Mouse (Mus musculus) ovary, postnatal 10 days (tissue): Measurements from ENCODE around the gene Sec24c.

ENCODE experiments used
- DNase-seq: peaks from one replicate; pipeline ENCODE4 v3.0.0; 2022; ENCODE audit warnings: low spot score

Sec24c gene

DNA sequence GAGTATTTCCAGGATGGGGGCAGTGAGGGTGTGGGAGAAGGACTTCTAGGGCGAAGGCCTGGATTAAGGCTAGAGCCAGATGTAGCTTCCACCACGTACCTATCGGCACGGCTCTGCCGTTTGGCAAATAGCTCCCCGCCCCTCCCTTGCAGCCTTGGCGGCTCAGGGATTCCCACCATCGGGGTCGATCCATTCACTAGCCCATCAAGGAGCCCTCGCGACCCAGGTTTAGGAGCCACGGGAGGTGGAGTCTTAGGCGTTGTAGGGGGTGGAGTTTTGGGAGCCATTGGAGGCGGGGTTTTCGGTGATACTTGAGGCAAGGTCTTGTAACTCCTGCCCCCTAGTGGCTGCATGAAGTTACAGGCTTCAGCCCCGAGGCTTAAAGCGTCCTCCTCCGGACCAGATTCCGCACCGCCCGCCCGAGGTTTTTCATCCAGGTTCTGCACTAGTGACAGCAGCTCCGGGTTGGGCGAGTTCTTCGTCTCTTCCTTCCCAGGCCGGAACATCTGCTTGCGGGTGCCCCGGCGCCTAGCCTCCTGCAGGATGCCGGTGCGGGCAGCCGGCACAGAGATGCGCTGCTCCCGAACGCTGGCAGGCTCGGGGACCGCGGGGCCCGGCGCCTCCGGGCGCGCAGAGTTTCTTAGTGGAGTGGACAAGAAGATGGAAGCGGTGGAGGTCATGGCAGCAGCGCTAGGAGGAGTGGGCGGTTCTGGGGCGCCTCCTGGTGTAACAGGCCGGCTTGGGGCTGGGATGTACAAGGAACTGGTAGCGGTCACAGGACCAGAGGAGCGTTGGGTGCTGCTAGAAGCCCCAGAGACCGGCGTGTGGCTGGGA lies 13.1 kb upstream of the Sec24c start:
- peak; percentile 80 for DNase-seq

DNA sequence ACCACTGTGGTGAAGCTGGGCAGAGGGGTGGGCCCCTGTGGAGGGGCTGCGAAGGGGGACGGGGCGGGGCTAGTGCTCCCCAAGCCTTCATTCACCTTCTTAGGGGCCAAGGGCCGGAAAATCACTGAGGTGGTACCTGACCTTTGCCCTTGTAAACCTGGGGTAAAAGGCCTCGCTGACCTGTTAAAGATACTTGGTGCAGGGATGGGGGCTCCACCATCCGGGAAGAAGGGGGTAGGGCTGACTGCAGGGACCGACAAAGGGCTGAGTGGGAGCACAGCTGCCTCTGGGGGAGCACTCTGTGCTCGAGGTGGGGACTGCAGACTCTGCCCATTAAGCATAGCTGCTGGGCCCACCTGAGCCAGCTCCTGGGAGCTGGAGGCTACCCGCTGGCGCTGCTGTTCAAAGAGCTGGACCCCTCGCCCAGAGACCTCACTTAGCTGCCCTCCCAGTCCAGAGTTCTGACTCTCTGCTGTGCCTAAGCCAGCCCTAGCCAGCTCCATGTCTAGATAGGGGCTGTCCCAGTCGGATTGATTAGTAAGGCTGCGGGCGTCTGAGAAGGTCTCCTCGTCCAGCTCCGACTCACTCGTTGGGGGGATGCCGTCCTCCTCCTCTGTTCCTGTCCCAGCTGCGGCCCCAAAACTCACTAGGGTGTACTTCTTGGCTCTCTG lies 12.3 kb upstream of the Sec24c start:
- no peak for DNase-seq

DNA sequence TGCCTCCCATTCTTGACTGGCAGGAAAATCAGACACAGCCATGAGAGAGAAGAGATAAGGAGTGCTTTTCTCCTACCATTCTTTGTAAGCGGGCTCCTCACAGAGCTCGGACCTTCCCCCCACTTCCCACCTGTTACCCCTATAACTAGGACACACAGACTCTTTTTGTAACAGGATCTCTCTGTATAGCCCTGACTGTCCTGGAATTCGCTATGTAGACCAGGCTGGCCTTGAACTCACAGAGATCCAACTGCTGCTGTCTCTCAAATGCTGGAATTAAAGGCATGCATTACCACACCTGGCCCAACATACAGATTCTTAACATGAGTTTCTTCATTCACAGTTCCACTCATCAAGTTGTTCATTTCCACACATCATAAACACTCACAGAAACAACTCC lies 11.4 kb upstream of the Sec24c start:
- DNase-seq: no peak

DNA sequence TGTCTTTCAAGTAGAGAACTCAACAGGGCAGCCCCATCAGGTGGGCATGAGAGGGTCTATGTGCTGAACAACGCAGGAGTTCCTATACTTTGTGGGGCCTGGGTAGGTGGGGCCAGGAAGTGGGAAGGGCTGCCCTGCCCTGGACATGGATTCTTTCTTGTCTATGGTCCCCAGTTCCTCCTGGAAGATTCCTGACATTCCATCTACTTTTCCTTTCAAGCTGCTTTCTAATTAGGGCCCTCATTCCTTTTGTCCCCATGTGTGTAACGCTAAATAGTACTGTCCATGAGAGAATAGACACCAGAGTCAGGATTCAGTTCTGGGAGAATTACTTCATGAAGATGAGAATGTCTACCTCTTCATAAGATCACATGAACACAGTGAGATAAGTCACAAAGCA lies 10.5 kb upstream of the Sec24c start:
- no peak for DNase-seq

DNA sequence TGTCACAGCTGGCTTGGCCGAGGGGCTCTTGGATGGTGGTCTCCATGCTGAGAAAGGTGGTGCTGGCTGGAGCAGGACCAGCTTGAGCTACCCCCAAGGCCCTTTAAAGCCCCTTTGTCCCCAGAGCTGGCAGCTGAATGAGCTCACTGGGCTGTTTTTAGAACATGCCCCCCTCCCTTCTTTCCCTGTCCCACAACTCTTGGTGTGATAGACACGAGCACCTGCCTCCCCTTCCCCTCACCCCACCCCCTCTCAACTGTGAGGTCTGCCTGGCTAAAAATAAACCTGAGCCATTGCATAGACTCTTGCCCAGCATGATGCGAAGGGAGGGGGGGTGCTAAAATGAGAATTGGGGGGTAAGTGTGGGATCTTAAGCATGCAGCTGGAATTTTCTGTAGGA lies 9.7 kb upstream of the Sec24c start:
- DNase-seq: no peak

DNA sequence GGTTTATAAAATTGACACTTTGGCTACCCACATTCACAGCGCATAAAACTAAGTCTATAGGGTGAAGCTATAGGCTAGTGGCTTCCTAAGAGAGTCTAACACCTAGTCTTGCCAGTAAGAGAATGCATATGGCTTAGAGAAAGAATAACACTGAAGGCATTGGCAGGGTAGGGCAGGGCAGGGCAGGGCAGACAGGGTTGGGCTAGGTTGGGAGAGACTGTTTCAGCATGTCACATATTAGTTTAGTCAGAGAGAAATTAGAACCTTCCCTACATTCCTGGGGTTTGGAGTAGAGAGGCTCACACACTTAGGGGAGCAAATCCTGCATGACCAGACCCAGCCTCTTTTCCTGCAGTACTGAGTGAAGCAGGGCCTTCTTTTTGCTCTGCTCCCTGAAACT lies 6.6 kb upstream of the Sec24c start:
- DNase-seq: no peak

DNA sequence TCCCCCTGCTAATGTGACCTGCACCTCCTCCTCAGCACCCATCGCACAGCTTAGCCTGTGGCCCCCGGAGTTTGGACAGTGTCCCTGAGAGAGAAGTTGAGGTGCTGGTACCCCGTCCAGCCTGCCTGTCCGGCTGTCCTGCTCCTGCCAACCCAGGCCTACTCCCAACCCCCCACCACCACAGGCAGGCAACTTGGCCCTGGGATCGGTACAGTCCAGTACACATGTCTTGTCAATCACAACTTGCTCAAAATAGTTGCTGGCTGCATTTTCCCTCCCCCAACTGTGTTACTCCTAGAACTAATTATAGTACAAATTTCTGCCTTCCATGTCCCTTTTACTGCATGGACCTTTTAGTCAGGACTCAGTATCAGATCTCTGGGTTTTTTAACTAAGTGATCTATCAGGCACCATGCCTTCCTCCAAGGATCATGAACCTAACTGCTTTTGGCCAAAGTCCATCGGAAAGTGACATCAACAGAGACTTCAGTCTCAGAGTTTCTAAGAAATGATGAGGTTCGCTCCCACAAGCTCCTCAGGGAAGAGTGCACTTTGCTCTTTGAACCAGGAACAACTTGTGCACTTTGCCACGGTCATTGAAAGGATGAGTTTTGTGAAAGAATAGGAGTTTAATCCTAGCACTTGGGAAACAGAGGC lies 5.8 kb upstream of the Sec24c start, which contains the start of gene Synpo2l:
Gene Synpo2l (minus strand): TSS at position 201 of the 657 bp plus-strand sequence.
- no peak for DNase-seq

DNA sequence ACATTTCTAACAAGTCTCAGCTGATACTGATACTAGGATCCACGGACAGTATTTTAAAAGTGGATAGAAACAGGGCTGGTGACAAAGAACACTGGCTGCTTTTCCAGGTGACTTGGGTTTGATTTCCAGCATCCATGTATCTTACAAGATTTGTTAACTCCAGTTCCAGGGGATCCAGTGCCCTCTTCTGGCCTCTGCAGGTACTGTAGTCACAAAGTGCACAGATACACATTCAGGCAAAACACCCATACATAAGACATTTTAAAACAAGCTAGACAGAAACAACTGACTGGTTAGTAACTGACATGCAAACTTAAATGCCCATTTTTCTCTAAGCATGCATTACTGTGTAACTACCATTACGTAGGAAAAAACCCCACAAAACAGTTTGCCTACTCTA lies 1.1 kb upstream of the Sec24c start:
- no peak for DNase-seq

DNA sequence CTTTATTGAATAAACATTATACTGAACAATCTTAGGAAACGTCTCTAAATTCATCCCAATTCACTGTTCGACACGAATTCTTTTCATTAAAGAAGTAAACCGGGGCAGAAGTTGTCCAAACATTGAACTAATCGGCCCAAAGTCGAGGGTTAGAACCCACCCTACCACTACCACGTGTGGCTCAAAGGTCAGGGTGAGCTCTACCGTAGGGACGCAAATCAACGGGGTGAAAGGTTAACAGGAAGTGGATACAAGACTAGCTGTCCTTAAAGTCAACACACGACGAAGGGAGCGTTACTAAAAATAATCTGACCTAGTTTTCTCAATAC lies 409 bp upstream of the Sec24c start:
- no peak for DNase-seq

DNA sequence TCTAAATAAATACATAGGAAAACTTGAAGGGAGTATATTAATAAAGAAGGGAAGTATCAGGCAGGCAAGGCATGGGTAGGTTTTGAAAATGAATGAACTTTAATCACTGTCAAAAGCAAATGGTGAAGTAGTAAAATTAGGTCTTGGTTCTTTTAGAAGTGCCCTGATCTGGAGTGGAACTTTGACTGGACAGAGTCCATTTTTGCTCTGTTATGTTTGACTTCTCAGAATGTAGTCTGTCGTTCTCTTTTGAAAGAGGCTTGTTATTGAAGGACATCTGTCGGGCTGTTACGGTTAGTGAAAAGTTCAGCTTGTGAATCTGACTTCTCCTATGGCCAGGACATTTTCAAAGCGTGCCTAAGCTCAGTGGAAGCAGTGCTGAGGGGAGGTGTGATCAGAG lies 3.8 kb downstream of the Sec24c start:
- no peak for DNase-seq

DNA sequence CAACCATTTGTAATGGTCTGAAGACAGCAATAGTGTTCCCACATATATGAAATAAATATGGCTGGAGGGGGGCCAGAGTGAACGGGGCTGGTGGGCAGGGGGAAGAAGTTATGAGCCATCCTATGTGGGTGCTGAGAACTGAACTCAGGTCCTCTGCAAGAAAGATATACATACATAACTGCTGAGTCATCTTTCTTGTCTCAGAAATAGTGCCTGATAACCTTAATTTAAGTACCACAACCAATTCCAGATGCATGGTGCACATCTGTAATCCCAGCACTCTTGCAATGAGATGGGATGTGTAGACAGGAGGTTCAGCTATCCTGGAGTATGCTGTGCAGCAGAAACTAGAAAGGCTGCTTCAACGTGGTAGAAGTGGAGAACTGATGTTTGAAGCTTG lies 7.6 kb downstream of the Sec24c start:
- no peak for DNase-seq

DNA sequence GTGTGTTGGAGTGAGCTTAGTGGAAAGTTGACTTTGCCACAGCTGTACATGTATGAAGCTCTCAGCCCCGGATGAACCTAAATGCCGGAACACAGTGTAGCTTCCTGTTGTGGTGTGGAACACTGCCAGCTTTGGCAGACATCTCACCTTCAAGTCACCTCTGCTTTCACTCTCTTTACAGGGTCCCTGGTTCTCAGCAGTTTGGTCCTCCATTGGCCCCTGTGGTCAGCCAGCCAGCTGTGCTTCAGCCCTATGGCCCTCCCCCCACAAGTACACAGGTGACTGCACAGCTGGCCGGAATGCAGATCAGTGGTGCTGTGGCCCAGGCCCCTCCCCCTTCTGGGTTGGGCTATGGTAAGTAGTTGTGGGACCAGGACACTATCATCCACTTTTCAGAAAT lies 8.4 kb downstream of the Sec24c start:
- no peak for DNase-seq

DNA sequence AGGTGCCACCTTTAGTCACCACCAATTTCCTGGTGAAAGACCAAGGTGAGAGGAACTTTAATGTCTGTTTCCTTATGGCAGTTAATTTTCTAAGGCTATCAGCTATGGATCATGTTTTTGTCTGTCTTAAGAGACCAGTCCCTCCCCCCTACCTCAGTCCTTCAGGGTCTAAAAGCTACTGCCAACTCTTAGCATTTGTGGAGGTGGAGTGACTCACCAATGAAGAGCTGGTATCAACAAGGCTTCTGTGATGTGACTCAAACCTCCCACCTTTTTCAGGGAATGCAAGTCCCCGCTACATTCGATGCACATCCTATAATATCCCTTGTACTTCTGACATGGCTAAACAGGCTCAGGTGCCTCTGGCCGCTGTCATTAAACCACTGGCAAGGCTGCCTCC lies 12.5 kb downstream of the Sec24c start:
- no peak for DNase-seq

DNA sequence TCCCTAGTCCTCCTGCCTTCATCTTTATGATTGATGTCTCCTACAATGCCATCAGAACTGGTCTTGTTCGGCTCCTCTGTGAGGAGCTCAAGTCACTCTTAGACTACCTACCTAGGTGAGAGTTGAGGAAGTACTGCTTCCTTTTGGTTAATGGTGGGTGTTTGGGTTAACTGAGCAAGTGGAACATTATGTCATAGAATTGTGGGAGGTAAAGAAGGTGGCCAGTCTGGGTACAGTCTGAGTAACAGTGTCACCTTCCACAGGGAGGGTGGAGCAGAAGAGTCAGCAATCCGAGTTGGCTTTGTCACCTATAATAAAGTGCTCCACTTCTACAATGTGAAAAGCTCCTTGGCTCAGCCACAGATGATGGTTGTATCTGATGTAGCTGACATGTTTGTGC lies 14.9 kb downstream of the Sec24c start:
- no peak for DNase-seq

DNA sequence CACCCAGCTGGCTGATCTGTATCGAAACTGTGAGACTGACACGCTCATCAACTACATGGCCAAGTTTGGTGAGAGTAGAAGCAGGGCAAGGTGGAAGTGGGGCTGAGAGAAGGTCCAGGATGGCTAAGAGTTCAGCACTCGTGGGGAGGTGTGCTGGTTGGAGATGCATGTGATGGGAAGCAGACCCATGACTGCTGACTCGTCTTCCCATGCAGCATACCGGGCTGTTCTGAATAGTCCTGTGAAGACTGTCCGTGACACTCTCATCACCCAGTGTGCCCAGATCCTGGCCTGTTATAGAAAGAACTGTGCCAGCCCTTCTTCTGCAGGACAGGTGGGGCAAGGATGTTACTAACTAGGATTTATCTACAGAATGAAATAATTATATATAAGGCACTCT lies 17.7 kb downstream of the Sec24c start:
- DNase-seq: no peak

DNA sequence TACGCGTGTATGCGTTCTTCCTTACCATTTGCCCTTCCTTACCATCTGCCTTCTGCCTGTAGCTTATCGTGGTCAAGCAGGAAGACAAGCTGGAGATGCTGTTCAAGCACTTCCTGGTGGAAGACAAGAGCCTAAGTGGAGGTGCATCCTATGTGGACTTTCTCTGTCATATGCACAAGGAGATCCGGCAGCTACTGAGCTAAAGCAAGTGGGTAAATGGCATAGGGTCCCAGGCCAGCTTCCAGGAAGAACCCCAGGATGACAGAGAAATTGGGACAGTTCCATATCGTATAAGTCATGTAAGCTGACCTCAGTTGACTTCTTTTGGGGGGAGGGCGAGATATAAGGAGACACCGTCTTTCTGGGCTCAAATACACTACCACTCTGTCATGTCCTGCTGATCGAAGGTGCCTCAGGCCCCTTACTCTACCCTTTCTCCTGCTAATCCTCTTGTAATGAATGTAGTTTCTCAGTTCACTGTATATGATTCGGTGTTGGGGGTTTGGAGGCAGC lies 19.5 kb downstream of the Sec24c start:
- DNase-seq: no peak

DNA sequence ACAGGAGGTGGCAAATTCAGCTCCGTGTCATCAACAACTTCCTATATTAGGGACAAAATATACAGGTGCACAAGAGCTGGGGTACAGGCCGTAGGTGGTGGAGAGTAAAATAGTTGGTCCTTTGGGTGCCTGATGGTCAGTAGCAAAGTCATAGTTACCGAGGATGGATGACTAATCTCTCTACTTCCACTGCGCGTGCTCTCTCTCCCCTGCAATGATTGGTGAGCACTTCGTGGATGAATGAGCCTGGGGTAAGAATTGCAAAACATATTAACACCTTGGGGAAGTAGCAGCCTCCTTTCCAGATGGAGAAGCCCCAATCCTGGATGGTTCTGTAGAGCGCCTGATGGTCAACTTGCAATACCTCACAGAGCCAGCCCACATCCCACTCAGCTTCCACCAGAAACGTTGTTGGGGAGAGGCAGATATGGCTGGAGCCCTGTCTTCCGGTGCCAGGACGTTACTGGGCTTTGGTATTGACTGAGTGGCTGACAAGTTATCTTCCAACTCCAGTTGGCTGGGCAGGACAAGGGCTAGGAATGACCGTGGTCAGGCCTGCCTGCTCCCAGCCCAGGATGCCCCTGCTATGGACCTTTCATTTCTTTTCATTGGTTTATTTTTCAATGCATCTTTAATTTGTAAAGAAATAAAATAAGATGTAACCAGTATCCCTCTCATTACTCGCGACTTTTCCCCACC lies 20.2 kb downstream of the Sec24c start:
- no peak for DNase-seq

DNA sequence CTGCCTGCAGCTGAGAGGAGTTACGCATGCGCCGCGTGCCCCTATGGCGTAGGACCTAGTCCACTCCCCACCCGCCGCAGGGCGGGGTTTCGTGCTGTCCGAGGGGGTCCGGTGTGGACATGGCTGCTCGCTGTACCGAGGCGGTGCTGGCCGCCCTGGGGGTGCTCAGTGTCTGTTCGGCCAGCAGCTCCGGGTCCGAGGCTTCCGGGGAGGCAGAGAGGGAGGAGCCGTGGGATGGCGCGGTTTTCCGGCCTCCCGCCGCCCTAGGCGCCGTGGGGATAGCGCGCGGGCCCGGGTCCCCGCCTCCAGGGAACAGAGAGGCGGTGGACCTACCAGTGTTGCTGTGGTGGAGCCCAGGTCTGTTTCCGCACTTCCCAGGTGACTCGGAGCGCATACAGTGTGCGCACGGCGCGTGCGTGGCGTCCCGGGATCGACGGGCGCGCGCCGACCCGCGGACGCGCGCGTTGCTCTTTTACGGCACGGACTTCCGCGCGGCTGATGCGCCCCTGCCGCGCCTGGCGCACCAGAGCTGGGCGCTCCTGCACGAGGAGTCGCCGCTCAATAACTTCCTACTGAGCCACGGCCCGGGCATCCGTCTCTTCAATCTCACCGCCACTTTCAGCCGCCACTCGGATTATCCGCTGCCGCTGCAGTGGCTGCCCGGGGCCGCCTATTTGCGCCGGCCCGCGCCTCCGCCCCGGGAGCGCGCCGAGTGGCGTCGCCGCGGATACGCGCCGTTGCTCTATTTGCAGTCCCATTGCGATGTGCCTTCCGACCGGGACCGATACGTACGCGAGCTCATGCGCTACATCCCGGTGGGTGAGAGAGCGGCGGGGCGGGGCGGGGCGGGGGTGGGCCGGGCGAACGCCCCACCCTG lies 21.0 kb downstream of the Sec24c start, which contains the start of gene Fut11:
Gene Fut11 (plus strand): TSS at position 85 of the 877 bp plus-strand sequence.
- DNase-seq: peak; percentile 67

DNA sequence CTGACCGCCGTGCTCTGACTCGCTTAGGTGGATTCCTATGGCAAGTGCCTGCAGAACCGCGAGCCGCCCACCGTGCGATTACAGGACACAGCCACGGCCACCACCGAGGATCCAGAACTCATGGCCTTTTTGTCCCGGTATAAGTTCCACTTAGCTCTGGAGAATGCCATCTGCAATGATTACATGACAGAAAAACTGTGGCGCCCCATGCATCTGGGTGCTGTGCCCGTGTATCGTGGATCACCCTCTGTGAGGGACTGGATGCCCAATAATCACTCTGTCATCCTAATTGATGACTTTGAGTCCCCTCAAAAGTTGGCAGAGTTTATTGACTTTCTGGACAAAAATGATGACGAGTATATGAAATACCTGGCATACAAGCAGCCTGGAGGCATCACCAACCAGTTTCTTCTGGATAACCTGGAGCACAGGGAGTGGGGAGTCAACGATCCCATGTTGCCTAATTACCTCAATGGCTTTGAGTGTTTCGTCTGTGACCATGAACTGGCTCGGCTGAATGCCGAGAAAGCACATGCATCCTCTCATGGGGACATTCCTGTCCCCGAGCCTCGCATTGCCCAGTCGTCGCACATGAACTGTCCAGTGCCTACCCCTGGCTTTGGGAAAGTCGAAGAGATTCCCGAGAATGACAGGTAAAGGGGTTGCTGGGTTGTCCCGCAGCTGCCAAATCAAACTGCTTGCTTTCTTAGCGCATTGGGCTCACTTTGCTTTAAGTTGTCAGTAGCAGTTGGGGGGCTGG lies 21.8 kb downstream of the Sec24c start:
- DNase-seq: no peak

DNA sequence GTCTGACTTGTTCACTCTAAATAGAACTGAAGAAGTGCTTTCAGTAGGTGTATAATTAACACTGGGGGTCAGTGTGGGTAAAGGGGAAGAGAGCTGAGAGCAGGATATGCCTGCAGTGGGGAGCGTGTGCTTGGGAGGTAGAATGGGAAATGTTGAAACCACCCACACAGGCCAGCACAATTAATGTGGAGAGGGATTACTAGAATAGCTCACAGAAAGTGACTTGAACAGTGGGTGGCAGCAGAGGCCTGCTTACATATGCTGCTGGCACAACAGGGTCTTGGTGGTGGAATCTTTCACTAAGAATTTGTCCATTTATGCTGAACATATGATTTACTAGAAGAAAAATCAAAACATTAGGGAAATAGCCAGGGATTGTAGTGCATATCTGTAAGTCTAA lies 22.9 kb downstream of the Sec24c start:
- no peak for DNase-seq

DNA sequence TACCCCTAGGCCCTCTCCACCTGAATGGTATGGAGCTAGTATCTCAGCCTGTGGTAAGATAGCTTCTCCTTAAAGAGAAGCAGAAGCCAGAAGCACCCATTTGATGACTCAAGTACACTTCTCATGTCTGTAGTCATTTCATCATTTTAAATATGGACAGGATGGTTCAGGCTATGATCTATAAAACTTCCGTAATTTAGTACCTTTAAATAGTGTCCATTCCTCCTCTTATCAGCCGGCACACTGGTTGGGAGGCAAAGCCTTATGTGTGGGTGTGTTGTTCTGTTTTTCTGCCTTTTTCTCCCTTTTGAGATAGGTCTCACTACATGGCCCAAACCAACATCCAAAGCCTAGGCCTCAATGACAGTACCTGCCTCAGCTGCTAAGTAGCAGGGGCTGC lies 24.4 kb downstream of the Sec24c start:
- no peak for DNase-seq
